Mouse (Mus musculus) thymus, postnatal 25 days (tissue): ENCODE data around the gene Esp16.
"Not testable (repeated sequence)": the region's sequence is repeated elsewhere in the genome, so short reads cannot be mapped to it uniquely, and the experiment has no call there.

Experiments used
- DNase-seq: peaks from one replicate; pipeline ENCODE4 v3.0.0; 2022

The Esp16 gene

DNA sequence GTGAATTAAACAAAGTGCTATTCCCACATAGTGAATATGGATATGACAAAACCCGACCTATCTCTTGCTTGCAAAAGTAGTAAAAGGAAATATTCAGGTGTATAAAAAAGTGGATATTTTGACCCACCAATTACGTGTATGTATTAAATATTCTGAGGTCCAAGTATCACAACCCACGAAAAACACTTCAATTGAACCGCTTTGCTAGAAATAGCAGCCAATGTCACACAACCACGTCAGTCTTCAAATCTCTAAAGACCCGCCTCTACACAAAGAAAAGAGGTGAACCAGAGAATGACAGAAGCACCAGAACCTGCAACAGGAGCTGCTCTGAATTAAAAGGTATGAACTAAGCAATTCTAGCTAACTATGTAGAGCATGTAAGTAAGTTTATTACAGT lies at the start of gene Esp16:
TSS of gene Esp16 (plus strand) at position 301 of the 400 bp plus-strand sequence.
- DNase-seq = not testable (repeated sequence)

DNA sequence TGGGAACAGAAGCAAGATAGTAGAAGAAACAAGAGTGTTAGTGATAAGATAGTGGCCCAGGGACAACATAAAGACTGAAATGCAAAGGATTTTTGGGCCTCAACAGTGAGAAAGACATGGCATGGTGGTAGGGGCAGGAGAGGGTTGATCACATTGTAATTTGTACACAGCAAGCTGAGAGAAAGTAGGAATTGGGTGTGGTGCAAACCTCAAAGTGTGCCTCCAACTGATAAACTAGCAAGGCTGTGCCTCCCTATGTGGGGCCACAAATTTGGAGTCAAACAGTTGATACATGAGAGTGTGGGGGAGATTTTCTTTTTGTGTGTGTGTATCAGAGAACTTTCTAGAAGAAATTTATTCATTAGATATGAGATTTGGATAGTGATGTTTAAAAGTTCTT lies 37.9 kb upstream of the Esp16 start:
- DNase-seq = not testable (repeated sequence)
